Mouse (Mus musculus): ENCODE results near the gene Fetub. TPM values are rescaled to one million over a fixed set of nuclear protein-coding genes. Genes with fewer than 3 reads are reported as not detected.

The Fetub gene
- 0.28 TPM for polyA plus RNA-seq (2017; shearing (Covaris generic))

GRCm38 (mm10) chr16:22918034-22918433, at the start of gene Fetub:
Gene Fetub (plus strand): TSS chr16:22918334.

GRCm38 (mm10) chr16:22890683-22891510, 27.2 kb upstream of the Fetub start, which contains the start of gene Ahsg:
Gene Ahsg (plus strand): TSS chr16:22891277.

DNA sequence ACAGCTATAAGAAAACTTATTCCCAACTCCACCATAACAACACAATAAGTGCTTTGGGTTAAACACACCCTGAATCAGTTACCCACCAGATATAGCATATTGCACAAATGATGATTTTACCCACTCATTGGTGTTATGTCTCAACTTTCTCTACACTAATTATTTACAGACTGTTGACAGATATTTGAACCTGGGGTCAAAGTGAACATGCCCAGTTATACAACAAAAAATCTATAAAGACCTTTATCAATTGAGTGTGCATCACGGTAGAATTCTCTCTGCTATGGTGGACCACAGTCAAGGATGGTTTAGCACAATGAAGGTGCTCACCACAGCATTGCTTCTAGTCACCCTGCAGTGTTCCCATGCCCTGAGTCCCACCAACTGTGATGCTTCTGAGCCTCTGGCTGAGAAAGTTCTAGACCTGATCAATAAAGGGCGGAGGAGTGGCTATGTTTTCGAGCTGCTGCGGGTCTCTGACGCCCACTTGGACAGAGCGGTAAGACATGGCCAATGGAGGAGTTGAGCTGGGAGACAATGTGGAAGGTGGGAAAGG, 32.8 kb downstream of the Fetub start, which contains the start of gene Hrg:
Hrg (plus strand) TSS at position 233 of the 556 bp plus-strand sequence.

Other genes starting within 250 kb of the Fetub start
- not detected for gene Crygs, start 106.8 kb upstream of the Fetub start, polyA plus RNA-seq (2017; shearing (Covaris generic))
- 12.7 TPM for gene Tbccd1, start 60.7 kb upstream of the Fetub start, polyA plus RNA-seq (2017; shearing (Covaris generic))
- gene Dnajb11, start 60.5 kb upstream of the Fetub start, polyA plus RNA-seq (2017; shearing (Covaris generic)), result 78.9 TPM
- gene Ahsg, start 27.1 kb upstream of the Fetub start, polyA plus RNA-seq (2017; shearing (Covaris generic)), result not detected
- not detected for gene Hrg, start 32.7 kb downstream of the Fetub start, polyA plus RNA-seq (2017; shearing (Covaris generic))
- gene Kng2, start 111.1 kb downstream of the Fetub start, polyA plus RNA-seq (2017; shearing (Covaris generic)), result not detected
- gene Kng1, start 139.5 kb downstream of the Fetub start, polyA plus RNA-seq (2017; shearing (Covaris generic)), result not detected
- gene Eif4a2, start 189.1 kb downstream of the Fetub start, polyA plus RNA-seq (2017; shearing (Covaris generic)), result 409 TPM
- 20.2 TPM for gene Rfc4, start 209.4 kb downstream of the Fetub start, polyA plus RNA-seq (2017; shearing (Covaris generic))
- not detected for gene Adipoq, start 228.2 kb downstream of the Fetub start, polyA plus RNA-seq (2017; shearing (Covaris generic))